Mouse (Mus musculus) embryonic stem cell, embryonic (primary cell): ENCODE measurements at regions not wholly inside any gene's neighbourhood (a gene's known extent, or its start where the extent isn't known, plus 50 kb on each side); places are given as distances from the start of the nearest gene placed in this dataset.
"Not testable (repeated sequence)": the region's sequence is repeated elsewhere in the genome, so short reads cannot be mapped to it uniquely, and the experiment has no call there.

ENCODE experiments used
- CTCF ChIA-PET, 4 experiments: fragments of 300-600 bp in 2 of 4; fragments of 350-600 bp in 2 of 4; sonication (Branson Sonifier 250); formaldehyde crosslinking; loops; one replicate each; lab custom pipeline; 2022; ENCODE audit warnings: inconsistent platforms in 2 of 4; lab: Charles Lee
- POLR2A ChIA-PET, 4 experiments: fragments of 300-600 bp in 2 of 4; fragments of 350-600 bp in 2 of 4; sonication (Branson Sonifier 250); formaldehyde crosslinking; loops; one replicate each; lab custom pipeline; 2022; ENCODE audit warnings: antibody characterized with exemption in 4 of 4, inconsistent platforms in 1 of 4; lab: Charles Lee

DNA sequence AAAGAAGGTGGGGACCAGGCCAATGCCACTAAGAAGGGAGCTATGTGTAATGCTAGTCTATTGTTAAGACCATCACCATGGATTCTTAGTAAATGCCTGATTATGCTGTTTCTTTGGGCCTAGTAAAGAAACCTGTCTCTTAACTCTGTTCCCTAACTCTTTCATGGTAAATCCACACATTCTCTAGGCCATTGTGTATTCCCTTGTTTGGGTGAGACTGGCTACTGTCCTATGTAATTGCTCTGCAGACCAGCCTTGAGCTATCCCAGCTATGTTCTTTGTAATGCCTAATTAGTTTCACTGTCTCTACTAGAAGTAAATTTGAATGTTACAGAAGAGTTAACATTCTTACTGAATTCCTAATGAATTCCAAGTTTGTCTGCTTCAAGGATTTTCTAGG, 186.9 kb upstream of the Gm10750 start:
- ChIA-PET POLR2A (no interaction called here), CTCF (interaction anchor here in 1 of 4 experiments (1.5 kb wide), 1 partner anchor 352 kb away, joined by 5 read pairs; no protein-coding TSS in a partner anchor)

DNA sequence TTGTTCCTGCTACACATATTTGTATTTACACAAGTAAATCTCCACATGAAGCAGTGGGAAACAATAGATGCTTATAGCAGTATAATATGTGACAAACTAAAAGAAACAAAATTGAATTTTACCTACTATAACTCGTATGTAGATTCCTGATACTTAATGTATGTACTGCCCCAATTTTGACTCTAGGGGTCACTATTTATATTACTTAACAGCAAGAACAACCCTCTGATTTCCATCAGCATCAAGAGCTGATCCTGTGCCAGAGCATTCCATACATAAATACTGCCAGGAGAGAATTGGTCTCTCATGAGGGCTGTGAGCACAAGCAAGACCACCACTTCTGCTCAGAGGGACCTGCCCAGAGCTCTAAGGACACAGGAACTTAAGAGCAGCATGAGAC, 178.7 kb upstream of the Gm10750 start:
- POLR2A ChIA-PET: no interaction called here
- CTCF ChIA-PET: interaction anchor here in 2 of 4 experiments (0.6 to 1.1 kb wide), 2 partner anchors 53 to 1709 kb away, joined by 3 read pairs; partner anchors contain the start of gene Gins1 (in 1 of the 2)

DNA sequence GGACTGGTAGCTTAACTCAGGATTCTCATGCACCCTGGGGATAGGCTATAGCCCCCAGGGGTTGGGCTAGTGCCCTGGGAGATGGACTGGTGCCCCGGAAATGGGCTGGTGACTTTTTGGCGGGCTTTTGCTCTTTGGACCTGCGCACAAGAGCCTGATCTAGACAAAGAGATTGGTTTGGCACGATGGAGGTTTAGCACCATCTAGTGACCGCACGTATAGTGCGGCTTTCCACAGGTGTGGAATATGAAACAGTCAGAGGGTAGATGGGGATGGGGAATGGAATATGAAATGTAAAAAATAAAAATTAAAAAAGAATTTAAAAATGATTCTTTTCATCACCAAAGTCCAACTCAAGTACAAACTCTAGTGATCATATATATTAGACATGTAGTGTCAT, 141.4 kb upstream of the Gm10750 start:
- CTCF ChIA-PET: interaction anchor here in 1 of 4 experiments (0.8 kb wide), 1 partner anchor 307 kb away, joined by 3 read pairs; no protein-coding TSS in a partner anchor
- POLR2A ChIA-PET: not testable (repeated sequence)

DNA sequence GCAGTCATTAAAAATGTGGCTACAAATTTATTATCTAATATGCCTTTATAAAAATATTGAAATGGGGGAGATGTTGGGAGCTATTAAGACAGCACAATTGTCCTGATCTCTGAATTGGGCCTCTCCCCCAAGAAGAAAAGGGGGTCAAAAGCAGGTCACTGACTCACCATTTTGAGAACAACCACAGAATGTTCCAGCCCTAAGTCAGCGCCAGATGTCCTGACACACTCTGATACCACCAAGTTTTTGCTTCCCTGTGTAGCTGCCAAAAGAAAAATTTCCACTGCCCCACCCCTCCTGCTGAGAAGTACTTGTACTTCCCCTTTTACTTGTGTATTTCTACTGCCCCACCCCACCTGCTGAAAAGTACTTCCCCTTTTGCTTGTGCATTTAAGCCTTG, 92.5 kb upstream of the Gm10750 start:
- CTCF ChIA-PET, POLR2A ChIA-PET: not testable (repeated sequence)

GRCm38 (mm10) chr2:149092146-149092545, 75.1 kb upstream of the Gm10750 start:
- ChIA-PET POLR2A (no interaction called here), CTCF (no interaction called here)
